Comparison of ENCODE assay signal across 7 mouse cellular contexts in the genomic region with DNA sequence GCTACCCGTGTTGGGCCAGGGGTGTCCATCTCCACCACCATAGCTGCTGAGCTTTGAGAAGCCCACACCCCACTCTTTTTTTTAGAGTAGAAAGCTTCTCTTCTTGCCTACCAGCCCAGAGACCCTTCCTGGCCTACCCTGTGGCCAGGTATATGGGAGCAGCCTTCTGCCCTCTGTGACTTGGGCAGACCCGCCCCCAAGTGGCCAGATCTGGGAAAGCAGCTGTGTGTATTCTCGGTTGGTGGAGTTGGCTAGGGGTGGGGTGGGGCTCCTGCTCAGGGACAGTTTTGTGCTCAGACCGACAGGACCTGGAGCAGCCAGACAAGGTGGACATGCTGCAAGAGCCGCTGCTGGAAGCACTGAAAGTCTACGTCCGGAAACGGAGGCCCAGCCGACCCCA. TPM values are rescaled to one million over a fixed set of nuclear protein-coding genes. Genes with fewer than 3 reads are reported as not detected.
DNase-seq lines count a peak whose midpoint lies in the region; ATAC-seq and TF ChIP-seq lines count a peak whose summit lies in the region.

No protein-coding gene starts in this region.

- no peaks in the 10 kb centered on the region for H3K27me3 ChIP-seq in E14TG2a.4 (ENCODE audit: insufficient read depth, low read length)
- no peaks in the 10 kb centered on the region for H3K27me3 ChIP-seq in heart, embryonic 15.5 days

- H3K9me3 ChIP-seq in E14TG2a.4 (ENCODE audit: low read length), result no peaks in the 10 kb centered on the region
- no peaks in the 10 kb centered on the region for H3K9me3 ChIP-seq in heart, embryonic 15.5 days (replicated peaks)

- H3K4me3 ChIP-seq in E14TG2a.4 (replicated peaks; ENCODE audit: low read length), result no peak overlapping the region
- no peak overlapping the region for H3K4me3 ChIP-seq in heart, embryonic 15.5 days

- TF ChIP-seq CTCF in E14TG2a.4 (conservative IDR thresholded peaks at IDR 0.05; ENCODE audit: low read length), result peak; percentile 80

- no peak overlapping the region for H3K4me2 ChIP-seq in heart, embryonic 15.5 days

- no peak overlapping the region for H3K9ac ChIP-seq in heart, embryonic 15.5 days

- peak; percentile 89 to 93 for DNase-seq in adrenal gland, adult 18-20 months (ENCODE audit: low spot score in 2 of 2)
- peak; percentile 86 for DNase-seq in embryo, embryonic 11 days
- DNase-seq in layer of hippocampus, postnatal 10 days (ENCODE audit: low spot score in 2 of 2), result peak; percentile 88 to 91
- peak; percentile 92 for DNase-seq in lung, postnatal 36 days
- DNase-seq in right cerebral cortex, postnatal 4 days, result peak; percentile 83

- 53% methylated on average over 9 of the region's 9 CpGs for WGBS in heart, embryonic 15.5 days

- H3K27ac ChIP-seq in heart, embryonic 15.5 days, result no peak overlapping the region

- peaks cover 78% of the 10 kb centered on the region for H3K4me1 ChIP-seq in E14TG2a.4 (replicated peaks; ENCODE audit: low read depth, low read length)
- peaks cover 51% of the 10 kb centered on the region for H3K4me1 ChIP-seq in heart, embryonic 15.5 days (replicated peaks)

- peak; percentile 17; the same call in 1 of the 2 replicates for ATAC-seq in heart, embryonic 15.5 days (replicated peaks; ENCODE audit: insufficient number of reproducible peaks, insufficient read depth, low FRiP score, low read depth)

- peaks cover 76% of the 10 kb centered on the region for H3K36me3 ChIP-seq in E14TG2a.4 (ENCODE audit: insufficient read depth, low read length)
- peaks cover 66% of the 10 kb centered on the region for H3K36me3 ChIP-seq in heart, embryonic 15.5 days

RNA-seq across cellular contexts. Expression of a gene that starts 10.6 kb away (rescaled TPM):
- not detected for total RNA-seq in adrenal gland, adult 18-20 months (2021)
- 3.6 and 4.4 TPM in 2 replicates for polyA plus RNA-seq in heart, embryonic 15.5 days (2015; fragmentation: Nextera tagmentation; extraction: Ambion mirVana)
- total RNA-seq in layer of hippocampus, postnatal 10 days (2021), result 1 to 10 TPM; 2.4 to 3.6 TPM

RNA-seq across cellular contexts. Expression of a gene that starts 44.6 kb away (rescaled TPM):
- 10 to 100 TPM; 16.2 to 16.7 TPM for total RNA-seq in adrenal gland, adult 18-20 months (2021)
- polyA plus RNA-seq in heart, embryonic 15.5 days (2015; fragmentation: Nextera tagmentation; extraction: Ambion mirVana), result 26.2 and 31.0 TPM in 2 replicates
- 10 to 100 TPM; 21.7 to 24.0 TPM for total RNA-seq in layer of hippocampus, postnatal 10 days (2021)

RNA-seq across cellular contexts. Expression of a gene that starts 51.8 kb away (rescaled TPM):
- 1 to 10 TPM; 3.2 to 4.3 TPM for total RNA-seq in adrenal gland, adult 18-20 months (2021)
- polyA plus RNA-seq in heart, embryonic 15.5 days (2015; fragmentation: Nextera tagmentation; extraction: Ambion mirVana), result 149 and 159 TPM in 2 replicates
- total RNA-seq in layer of hippocampus, postnatal 10 days (2021), result 10 to 100 TPM; 16.6 to 19.1 TPM
